Mouse (Mus musculus) lung, postnatal 10 days (tissue): ENCODE results near the gene Atm.

Source experiments
- DNase-seq: peaks from one replicate; pipeline ENCODE4 v3.0.0; 2021

Gene Atm

DNA sequence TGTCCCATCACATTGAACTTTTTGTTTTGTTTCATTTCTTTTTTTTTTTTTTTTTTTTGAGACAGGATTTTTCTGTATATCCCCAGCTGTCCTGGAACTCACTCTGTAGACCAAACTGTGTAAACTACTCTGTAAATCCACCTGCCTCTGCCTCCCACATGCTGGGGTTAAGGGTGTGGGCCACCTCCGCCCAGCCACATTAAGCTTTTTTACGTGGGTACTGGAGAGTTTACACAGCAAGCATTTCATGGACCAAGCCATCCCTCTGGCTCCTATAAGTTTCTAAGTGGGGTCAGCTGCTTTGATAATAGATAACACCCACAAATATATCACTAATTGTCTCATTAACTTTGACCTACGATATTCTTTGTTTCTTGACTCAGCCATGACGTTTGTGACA is 128.0 kb downstream of the Atm start:
- no peak for DNase-seq

GRCm38 (mm10) chr9:53404753-53405722 is 131.5 kb downstream of the Atm start:
- DNase-seq = peak; percentile 91

DNA sequence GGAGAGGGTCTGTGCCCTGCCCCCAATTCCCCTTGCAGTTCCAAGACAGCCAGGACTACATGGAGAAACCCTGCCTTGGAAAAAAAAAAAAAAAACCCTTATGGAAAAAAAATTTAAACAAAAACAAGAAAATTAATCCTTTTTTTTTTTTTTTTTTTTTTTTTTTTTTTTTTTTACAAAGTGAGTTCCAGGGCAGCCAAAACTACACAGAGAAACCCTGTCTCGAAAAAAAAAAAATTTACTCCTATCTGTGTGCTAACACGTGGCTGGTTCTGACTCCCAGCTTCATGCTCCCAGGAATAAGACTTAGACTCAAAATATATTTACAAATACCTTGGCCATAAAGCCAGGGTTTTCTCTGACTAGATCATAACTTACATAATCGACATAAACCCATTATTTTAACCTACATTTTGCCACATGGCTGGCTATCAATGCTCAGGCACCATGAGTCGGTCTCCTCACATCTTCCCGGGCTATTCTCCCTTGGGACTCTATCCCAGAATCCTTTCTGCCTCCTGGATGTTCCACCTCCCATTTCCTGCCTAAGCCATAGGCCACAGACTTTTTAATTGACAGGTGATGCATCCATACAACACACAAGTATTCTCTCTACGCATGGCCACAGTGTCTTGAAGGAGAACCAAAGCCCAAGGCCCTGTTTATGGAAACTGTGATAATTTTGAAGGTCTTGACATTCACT is 132.3 kb downstream of the Atm start:
- DNase-seq = no peak

DNA sequence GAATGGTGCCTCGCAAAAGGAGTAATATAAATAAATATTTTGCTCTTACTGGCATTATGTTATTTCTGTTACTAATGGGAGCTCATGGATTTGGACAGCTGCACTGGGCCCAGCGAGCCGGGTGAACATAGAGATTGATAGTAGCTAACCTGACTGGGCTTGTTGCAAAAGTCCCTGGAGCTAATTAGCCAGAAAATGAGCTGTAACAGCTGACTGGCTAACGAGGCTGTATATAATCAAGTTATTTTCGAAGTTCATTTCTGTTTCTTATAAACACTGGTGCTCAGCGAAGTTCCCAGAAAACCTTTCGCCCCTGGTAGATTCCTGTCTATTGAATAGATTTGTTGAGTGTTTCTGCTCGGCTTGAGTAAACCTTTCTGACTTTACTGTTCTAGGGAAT is 133.5 kb downstream of the Atm start:
- no peak for DNase-seq

DNA sequence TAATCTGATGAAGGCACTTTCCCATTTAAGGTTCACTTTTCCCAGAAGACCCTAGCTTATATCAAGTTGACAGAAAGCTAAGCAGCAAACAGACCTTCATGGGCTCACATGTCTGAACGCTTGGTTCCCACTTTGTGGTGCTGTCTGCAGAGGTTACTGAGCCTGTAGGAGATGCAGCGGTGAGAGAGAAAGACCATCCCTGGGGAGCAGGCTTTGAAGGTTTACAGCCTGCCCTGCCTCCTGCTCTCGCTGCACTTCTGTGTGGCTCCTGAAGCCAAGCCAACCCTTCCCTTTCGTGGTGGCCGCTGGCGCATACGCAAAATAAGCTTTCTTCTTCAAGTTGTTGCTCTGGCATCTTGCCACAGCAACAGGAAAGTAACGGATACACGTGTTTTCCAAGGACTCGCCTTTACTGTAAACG is 134.2 kb downstream of the Atm start, which contains the start of gene 4930550C14Rik:
4930550C14Rik (plus strand) TSS at position 35 of the 421 bp plus-strand sequence.
- peak; percentile 77 for DNase-seq

DNA sequence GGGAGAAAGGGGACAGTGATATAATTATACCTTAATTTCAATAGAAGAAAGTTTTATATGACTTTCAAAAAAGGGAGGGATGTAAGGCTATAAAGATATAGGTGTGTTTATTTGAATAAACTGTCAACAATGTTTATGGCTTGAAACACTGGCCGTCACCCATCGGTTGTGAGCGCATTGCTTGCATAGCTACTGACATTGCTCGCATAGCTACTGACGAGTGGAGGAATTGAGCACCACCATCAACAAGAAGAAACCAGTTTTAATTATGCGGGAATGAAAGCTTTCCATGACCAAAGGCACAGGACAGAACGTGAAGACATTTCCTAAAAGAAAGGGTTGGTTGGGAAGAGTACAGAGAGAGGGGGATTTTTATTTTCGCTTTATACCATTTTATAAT is 135.4 kb downstream of the Atm start:
- DNase-seq = no peak

GRCm38 (mm10) chr9:53400696-53401095 is 135.8 kb downstream of the Atm start:
- no peak for DNase-seq

DNA sequence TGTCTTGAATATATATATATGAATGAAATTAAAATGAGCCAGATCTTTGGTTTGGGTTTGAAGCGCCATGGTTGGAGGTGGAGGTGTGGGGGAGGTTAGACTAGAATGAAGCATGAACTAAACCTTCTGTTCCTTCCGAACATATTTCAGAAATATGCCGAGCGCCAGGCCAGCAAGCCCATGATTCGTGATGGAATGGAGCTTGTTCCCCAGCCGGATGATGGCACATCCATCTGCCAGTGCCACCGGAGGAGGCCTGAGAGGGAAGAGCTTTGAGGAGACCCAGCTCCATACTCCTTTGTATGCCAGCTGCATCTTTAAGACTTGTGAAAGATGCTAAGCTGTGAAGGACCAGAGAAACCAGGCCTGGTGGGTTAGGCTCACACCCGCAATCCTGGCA is 137.0 kb downstream of the Atm start:
- no peak for DNase-seq

DNA sequence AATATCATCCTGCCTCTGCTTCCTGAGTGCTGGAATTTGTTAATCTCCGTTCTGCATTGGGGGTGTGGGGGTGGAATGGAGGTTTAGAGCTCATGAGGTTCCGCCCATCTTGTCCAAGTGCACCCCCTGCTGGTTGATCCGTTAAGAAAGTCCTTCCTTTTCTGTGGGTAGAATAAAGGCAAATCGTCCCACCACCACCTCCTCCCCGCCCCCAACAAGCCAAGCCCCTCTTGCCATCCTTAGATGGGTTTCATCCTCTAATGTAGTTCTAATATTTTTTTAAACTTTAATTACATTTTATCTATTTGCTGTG is 138.2 kb downstream of the Atm start:
- peak; percentile 78 for DNase-seq

DNA sequence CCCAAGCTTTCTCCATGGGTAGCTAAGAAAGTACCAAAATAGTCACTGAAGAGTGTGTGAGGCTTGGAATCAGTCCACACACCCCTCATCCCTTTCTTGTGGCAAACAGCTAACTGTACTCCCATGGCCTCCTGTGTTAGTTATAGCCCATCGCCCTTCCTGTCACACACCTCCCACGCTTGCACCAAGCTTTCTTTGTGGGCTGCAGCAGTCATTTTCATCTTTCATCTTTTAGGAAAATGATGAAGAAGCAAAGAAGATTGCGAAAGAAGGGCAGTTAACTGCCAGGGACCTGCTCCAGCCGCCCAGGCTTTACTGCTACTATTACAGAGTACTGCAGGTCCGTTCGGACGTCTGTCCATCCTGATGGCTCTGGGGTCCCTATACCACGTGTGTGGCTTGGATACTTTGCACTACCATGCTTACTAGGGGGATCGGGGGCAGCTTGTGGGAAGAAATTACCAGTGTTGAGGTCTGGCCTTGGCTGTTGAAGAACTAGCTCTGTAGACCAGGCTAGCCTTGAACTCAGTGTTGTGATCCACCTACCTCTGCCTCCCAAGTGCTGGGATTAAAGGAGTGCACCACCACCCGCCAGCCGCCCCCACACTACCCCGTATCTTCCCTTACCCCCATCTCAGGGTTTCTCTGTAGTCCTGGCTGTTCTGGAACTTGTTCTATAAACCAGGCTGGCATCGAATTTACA is 138.7 kb downstream of the Atm start:
- no peak for DNase-seq

DNA sequence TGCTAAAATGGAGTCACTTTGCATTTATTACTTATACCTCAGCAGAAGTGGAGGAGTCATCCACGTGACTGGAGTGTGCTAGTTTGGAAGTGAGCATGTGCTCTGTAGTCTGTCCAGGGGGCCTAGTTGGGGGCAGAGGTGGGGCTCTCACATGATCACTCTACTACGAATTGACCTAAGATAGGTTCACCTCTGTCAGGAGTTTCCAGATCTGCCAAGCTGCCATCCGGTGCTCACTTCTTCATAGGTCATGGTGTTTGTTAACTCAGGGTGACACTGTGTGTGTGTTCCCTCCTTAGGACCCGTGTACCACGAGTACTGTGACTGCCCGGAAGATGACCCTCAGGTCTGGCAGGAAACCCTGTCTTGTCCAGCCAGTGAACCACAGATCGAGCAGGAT is 146.4 kb downstream of the Atm start:
- DNase-seq = no peak
